Mouse (Mus musculus): ENCODE measurements around the gene Frmd4b.
"Not testable (repeated sequence)": the region's sequence is repeated elsewhere in the genome, so short reads cannot be mapped to it uniquely, and the experiment has no call there.

Frmd4b gene

DNA sequence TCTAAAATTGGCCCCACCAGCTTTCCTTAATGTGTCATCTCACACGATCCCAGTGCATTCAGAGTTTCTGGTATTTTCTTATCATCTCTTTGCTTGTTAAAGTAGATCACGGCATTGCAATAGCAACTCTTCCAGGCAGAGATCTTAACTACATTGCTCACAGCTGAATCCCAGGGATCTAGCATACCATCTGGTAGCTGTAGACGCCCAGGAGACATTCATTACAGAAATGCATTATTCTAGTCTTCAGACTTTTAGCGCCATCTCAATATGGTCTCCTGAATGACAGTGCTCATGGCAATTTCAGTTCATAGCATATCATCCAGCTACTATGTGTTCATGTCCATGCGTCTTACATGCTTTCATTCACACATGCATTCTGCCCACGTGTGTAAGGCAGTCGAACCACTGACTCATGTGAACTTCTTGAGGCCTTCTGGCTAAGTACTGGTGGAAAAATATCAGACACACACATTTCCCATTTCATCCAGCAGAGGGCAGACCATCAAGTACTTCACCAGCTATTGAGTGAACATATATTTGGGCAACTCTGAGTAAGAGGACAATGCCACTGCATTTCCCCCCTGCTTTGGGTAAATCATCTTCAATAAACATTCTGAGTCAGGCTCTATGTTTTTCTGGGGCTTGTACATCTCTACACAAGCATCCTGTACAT, 197.4 kb downstream of the Frmd4b start:
- DNase-seq (ENCODE audit: low read depth, low spot score) = no peak

- DNase-seq (ENCODE audit: low read depth, low spot score) = no peak
Measured at GRCm38 (mm10) chr6:97416972-97417554, 200.3 kb downstream of the Frmd4b start.

- DNase-seq (ENCODE audit: low read depth, low spot score) = not testable (repeated sequence)
Measured at GRCm38 (mm10) chr6:97415578-97415977, 201.8 kb downstream of the Frmd4b start.

- no peak for DNase-seq (ENCODE audit: low read depth, low spot score)
Measured at GRCm38 (mm10) chr6:97413453-97413852, 203.9 kb downstream of the Frmd4b start.

DNA sequence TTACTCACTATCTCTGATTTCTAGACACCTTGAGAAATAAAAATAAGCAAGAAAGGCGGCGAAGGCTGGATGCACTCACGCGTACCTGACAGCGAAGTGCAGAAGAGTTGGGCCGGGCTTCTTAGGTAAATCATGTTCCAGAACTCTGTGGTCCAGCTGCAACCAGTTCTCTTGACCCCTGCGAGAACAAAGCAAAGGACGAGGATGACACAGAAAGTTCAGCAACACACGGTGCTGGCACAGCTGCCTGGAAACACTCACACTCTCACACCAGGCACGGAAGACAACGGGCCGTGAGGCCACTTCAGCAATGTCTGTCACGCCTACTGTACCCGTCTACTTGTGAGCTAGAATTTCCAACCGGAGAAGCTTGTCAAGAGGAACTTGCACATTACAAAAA, 204.9 kb downstream of the Frmd4b start:
- DNase-seq (ENCODE audit: low read depth, low spot score) = no peak

DNA sequence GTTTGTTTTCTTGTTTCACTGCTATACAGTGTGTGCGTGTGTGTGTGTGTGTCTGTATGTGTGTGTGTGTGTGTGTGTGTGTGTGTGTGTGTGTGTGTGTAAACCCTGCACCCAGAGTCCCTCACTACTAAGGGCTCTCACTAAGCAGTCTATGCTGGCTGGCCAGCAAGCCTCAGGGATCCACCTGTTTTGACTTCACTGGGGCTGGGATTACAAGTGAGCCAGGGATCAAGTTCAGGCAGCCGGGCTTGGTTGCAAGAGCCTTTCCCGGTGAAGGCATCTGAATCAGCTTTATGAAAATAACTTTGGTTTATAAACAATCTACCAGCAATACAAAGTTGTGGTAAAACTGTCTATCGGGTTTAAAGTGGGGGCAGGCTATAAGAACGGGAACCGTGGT, 206.0 kb downstream of the Frmd4b start:
- no peak for DNase-seq (ENCODE audit: low read depth, low spot score)

GRCm38 (mm10) chr6:97409467-97410239, 207.7 kb downstream of the Frmd4b start:
- DNase-seq (ENCODE audit: low read depth, low spot score) = no peak

DNA sequence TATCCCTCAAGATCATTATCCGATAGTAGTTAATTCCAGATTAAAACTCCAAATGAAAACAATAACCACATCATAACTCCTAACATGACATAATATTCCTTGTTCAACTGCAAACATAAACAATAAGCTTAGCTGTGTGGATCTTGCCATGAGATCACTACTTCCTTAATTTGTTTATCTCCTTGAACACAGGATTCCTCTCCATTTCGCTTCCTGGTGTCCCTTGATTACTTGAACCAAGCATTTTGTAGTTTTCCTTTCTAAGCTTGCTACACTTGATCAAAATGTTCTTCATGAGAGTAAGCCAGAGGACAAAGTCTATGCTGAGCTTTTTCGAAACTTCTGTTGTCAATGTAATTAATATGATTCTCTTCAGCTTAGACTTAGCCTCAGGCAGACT, 209.4 kb downstream of the Frmd4b start:
- DNase-seq (ENCODE audit: low read depth, low spot score) = no peak

- DNase-seq (ENCODE audit: low read depth, low spot score) = no peak
Measured at GRCm38 (mm10) chr6:97407425-97407824, 209.9 kb downstream of the Frmd4b start.

DNA sequence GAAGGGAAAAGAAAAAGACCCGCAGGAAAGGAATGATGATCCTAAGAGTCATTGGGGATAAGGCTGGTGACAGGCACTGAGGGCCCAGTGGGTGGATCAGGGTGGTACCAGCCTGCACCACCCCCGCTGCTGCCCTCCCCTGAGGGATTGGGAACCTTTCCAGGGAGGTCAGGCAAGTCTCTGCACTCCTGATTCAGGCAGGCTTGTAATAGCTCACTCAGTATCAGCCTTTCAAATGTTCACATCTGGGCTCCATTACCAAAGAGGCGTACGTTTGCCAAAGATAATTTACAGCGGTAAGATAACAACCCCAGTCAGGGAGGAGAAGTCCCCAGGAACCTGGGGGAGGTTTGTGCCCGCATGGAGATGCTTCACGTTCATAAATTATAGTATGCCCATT, 212.0 kb downstream of the Frmd4b start:
- DNase-seq (ENCODE audit: low read depth, low spot score) = no peak

DNA sequence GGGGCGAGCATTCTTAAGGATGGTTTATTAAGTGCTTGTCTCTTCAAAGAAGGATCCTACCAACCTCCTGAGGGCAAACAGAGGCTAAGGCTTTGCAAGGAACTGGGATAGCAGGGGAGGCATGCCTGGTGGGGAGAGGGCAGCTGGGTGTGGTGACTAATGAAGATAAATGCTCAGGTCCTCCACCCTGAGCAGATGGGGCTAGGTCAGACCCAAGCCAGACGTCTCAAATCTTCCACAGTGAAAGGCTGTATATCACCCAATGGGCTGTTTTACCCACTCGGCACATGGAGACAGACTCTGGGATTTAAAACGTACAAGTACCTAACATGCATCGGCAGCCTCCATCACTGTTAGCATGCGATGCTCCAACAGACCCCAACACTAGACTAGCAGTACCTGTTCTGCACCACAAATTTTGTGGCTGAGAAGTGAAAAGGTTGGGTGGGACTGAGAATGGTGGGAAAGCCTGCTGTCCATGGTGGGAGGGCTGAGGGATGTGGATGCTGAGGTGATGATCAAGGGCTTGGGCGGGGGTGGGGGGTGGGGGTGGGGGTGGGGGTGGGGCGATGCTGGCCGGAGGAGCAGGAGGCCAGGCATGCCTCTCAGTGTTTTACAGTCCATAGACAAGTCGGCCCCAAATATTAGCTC, 214.4 kb downstream of the Frmd4b start:
- no peak for DNase-seq (ENCODE audit: low read depth, low spot score)

- no peak for DNase-seq (ENCODE audit: low read depth, low spot score)
Measured at GRCm38 (mm10) chr6:97400446-97400845, 216.9 kb downstream of the Frmd4b start.

DNA sequence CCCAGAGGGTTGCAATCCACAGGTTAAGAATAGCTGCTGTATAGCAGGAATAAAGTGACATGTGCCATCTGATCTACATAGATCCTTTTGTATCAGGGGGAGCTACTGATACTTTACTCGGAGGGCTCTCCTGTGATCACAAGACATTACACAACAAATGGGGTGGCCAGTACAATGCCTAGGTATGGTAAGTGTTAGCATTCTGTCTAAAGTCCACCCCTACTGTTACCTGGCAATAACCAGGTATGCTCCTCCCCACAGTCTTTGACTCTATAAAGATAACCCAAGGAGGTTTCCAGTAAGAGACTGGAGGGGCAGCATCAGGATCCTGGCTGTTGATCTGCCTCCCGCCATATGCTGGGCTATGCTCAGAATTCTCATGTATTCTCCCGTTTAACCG, 219.4 kb downstream of the Frmd4b start:
- DNase-seq (ENCODE audit: low read depth, low spot score) = no peak

- no peak for DNase-seq (ENCODE audit: low read depth, low spot score)
Measured at GRCm38 (mm10) chr6:97396957-97397354, 220.4 kb downstream of the Frmd4b start.

- peak; percentile 61 for DNase-seq (ENCODE audit: low read depth, low spot score)
Measured at GRCm38 (mm10) chr6:97396351-97396956, 220.9 kb downstream of the Frmd4b start.

GRCm38 (mm10) chr6:97395477-97396350, 221.6 kb downstream of the Frmd4b start:
- no peak for DNase-seq (ENCODE audit: low read depth, low spot score)

- no peak for DNase-seq (ENCODE audit: low read depth, low spot score)
Measured at GRCm38 (mm10) chr6:97394473-97395075, 222.8 kb downstream of the Frmd4b start.

DNA sequence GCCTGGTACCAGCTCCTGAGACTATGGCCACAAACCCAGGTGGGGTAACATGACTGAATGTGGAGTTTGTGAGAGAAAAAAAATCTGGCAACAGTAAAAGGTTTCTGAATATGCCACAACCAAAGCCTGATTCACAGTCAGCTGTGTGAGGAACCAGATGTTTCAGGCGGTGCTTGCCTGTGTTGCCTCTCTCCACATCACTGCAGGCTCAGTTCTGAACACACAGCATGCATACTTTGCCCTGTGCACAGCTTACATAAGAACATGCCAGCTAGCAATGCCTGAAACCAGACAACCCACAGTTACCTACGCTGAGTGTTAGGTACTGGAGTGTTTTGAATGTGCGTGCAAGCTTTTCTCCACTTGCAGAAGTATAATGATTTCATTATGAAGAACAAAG, 224.4 kb downstream of the Frmd4b start:
- DNase-seq (ENCODE audit: low read depth, low spot score) = no peak

DNA sequence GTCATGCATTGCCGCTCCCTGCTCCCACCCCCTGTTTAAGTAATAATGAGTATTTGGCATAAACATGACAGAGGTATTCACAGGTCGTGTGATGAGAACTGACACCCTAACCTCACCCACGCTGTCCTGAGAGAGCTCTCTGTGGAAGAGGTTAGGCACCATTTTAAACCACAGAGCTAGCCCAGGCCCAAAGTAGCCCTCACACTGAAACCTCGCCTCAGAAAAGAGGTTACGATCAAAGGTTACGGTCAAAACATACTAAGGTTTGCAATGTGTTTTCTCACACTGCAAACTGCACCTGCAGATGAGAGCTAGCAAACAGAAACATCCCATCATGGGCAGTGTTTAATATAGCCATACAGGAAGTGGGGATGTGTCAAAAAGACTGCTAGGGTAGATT, 230.0 kb downstream of the Frmd4b start:
- DNase-seq (ENCODE audit: low read depth, low spot score) = no peak

GRCm38 (mm10) chr6:97384918-97385317, 232.4 kb downstream of the Frmd4b start:
- DNase-seq (ENCODE audit: low read depth, low spot score) = no peak

DNA sequence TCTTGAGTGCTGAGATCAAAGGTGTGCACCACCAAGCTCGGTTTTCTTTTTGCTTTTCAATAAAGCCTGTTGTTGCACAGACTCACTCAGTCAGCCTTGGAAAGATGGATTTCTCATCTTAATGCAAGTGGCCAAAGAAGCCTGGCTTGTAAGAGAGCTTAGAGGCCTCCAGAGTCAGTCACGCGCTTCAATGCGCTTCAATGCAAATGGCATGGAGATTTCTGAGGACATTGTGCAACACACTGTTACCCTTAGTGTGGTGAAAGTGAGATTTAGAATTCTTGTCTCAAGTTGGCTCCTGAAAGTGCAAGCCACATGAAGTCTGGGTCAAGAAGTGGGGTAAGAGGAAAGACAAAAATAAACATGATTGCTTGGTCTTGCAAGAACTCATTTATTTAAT, 236.1 kb downstream of the Frmd4b start:
- DNase-seq (ENCODE audit: low read depth, low spot score) = no peak
